Mouse (Mus musculus) stomach, postnatal 0 days (tissue): ENCODE data around the gene Trappc5.

Experiments
- CTCF ChIP-seq: IDR thresholded peaks from 2 replicates; pipeline ENCODE4 v1.5.1; 2016; ENCODE audit warnings: antibody characterized with exemption, low read depth, mild to moderate bottlenecking, moderate library complexity
- EP300 ChIP-seq: optimal IDR thresholded peaks from 2 replicates; pipeline ENCODE3; 2016; ENCODE audit warnings: antibody characterized with exemption

GRCm38 (mm10) chr8:3674671-3675070 is 1.4 kb upstream of the Trappc5 start:
- TF ChIP-seq CTCF = no peak
- no peak for TF ChIP-seq EP300
